Mouse (Mus musculus) ZHBTc4 (cell line): ENCODE data around the gene Clec5a.

Experiments
- DNase-seq: peaks from one replicate; pipeline ENCODE4 v3.0.0-alpha.2; 2011; ENCODE audit warnings: low read depth, low spot score

The Clec5a gene

DNA sequence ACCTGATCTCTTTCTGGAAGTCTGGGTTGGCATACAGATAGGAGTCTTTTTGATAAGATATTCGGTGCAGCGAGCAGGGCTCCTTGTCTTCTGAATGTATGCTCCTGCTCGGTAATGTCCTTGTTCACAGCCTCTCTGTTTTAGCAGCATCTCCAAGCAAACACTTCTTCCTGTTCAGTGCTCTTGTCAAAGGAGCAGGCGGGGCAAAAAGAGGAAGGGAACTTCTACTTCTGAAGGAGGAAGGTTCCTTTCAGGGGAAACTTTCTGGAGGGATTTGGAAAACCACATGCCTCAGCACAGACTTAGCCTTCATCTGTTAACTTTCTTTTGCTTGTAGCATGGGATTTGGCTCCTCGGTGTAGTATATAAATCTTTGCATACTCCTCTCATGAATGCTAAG, at the start of gene Clec5a:
Clec5a (minus strand) TSS at position 177 of the 400 bp plus-strand sequence.
- DNase-seq: no peak

DNA sequence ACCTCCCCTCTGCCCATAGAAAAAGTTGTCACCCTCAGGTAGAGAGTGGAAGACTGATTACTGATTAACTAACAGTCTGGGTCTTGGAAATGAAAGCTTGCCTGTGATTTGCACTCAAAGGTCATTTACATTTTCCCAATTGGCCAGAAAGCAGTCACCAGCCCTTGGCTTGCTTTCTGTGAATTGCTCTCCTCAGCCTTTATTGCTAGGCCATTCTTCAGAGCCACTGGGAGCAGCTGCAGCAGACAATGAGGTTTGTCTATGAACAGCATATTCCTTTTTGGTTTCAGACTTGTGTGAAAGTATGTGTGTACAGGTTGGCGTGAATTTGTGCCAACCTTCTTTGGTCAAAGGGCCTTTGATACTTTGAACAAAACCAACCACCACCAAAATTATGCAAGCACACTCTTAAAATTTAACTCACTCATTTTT, 49.0 kb upstream of the Clec5a start:
- DNase-seq: no peak

DNA sequence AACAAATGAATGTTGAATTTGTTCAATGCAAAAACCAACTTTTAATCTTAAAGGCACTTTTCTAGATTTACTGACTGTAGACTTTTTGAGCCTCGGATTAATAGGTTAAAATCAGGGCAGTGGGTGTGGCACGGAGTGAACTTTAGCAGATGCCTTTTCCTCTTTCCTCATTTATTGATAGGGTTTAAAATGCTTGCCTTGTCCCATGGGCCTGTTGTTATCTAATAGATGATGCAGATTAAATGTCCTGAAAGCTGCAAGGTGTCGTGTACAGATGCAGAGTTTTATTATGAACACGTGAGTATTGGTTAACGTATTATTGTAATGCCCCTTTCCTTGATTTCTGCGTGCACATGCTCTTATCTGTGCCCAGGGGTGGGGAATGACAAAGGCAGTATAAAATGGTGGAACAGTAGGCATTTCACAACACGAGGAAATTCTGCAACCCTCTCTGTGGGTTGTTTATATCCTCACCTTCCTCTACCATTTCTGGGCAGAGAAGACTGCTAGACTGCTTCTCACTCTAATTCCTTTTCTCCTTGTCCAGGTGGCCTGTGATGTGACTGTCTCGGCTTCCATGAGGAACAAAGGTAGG, 42.9 kb upstream of the Clec5a start, which contains the start of gene Mgam:
Mgam (plus strand) TSS at position 426 of the 595 bp plus-strand sequence.
- no peak for DNase-seq

DNA sequence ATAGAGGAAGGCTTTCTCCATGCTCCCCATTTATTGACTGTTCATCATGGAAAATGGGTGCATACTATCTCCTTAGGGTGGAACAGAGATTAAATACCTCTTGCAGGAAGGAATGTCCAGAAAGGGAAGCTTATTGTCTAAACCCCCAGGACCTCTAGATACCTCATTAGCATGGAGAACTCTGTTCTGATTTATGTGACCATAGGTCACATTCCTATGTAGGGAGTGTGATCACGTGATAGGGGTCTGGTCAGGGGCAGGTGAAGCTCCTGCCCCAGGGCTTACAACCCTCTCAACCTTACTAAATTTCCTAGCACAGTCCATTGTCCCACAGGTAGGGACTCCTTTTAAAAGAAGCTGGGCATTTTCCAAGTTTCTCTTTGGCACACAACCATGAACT, 40.5 kb upstream of the Clec5a start:
- peak; percentile 43 for DNase-seq

DNA sequence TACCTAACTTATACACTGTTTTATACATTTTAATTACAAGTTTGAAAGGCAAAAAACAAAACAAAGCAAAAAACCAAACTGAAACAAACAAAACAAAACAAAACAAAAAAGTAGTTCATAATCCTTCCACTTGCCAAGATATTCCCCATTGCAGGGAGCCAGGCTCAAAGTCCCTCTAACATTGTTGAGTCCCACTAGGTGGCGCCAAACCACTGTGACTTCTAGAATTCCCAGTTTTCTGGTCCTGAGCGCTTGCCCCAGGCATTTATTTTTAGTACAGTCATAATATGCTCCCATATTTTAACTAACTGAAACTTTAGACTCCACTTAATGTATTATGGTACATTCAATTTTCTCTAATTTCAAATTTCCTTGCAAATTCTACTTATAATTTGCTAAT, 32.3 kb upstream of the Clec5a start:
- DNase-seq: peak; percentile 68

DNA sequence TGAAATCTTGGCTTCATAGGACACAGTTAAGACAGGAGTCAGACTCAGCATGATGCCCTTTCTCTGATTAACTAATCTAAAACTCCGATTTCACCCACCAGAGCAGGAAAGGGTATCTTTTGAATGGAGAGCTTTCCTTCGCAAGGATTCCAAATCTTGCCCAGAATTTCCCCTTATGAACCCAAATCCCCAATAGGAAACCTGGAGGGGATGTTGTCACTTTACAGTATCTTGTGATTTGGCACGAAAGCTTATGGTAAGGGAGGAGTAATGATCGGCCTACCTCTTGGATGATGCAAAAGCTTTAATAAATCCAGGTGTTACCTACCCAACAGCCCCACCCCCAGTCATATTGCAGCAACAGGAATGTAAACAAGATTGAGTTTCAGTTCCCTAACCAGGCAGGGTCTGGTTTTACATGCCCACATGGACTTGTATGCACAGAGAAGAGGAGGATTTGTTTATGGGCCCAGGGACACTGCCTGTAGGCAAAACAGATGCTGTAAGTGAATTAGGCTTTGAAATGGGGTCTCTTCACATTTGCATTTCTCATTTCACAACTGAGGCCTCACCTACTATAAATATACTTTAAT, 27.7 kb upstream of the Clec5a start, which contains the start of gene Tas2r138:
Tas2r138 (minus strand) TSS at position 51 of the 593 bp plus-strand sequence.
- DNase-seq: no peak

DNA sequence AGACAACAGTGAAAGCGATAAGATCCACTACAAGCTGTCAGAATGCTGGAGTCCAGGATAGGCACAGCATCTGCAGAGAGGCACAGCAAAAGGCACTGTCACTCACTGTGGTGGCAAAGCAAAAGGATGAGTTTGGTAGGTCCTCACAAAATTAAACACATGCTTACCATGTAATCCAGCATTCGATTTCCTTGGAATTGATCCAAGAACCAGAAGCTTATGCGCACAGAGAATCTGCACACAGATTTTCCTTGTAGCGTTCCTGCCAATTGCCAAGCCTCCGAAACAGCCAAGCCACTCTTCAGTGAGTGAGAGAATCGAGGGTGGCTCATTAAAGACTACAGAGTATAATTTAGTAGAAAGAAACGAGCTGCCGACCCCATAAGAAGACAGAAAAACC, 24.6 kb upstream of the Clec5a start:
- DNase-seq: no peak

DNA sequence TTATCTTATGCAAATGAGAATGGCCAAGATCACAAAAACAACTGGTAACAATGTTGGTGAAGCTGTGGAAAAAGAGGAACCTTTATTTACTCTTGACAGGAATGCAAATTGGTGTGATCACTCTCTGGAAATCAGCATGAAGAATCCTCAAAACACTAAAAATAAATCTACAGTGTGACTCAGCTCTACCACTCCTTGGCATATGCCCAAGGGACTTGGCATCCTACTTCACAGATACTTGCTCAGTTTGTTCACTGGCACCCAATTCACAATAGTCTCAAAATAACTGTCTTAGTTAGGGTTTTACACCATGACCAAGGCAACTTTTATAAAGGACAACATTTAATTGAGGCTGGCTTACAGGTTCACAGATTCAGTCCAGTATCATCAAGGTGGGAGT, 21.8 kb upstream of the Clec5a start:
- no peak for DNase-seq

DNA sequence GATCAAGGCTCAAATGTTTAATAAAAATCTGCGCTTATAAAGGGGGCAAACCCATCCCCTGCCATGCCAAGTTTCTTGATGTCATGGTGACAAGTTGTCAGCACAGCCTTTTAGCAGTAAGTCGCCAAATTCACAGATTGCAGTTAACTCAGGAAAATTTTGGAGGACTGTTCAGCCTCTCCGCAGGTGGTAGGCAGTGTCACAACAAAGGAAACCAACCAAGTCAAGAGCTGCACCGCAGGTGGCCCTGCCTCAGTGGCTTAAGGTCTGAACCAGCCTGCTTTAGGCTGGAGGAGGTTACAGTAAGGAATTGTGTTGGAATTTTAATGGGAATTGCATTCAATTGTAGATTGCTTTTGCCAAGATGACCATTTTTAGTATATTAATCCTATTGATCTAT, 12.9 kb upstream of the Clec5a start:
- DNase-seq: peak; percentile 69

DNA sequence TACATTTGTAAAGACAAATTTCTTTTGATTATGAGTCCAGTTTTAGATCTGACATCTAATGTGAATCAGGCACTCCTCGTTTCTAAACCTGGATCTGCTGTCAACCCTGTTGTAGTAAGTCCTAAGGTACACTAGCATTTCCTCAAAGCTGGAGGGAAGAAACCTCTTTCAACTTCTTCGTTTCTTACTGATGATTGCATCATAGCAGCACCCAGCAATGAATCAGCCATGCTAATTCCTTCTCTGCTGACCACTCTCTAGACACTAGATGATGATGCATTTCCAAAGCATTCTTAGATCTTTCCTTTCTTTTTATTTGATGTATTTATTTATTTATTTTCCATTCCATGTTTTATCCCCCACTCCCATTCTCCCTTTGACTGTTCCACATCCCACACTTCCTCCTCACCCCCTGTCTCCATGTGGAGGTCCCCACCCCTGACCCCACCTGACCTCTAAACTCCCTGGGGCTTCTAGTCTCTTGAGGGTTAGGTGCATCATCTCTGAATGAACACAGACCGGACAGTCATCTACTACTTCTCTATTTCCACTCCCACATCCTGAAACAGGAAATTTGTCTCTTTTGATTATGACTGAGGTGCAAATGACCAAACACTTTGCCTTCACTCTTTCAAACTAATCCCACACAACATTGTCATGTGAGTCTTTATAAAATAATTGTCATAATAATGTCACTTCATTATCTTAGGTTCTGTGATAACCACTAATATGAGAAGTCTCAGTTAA, 9.4 kb upstream of the Clec5a start:
- no peak for DNase-seq

DNA sequence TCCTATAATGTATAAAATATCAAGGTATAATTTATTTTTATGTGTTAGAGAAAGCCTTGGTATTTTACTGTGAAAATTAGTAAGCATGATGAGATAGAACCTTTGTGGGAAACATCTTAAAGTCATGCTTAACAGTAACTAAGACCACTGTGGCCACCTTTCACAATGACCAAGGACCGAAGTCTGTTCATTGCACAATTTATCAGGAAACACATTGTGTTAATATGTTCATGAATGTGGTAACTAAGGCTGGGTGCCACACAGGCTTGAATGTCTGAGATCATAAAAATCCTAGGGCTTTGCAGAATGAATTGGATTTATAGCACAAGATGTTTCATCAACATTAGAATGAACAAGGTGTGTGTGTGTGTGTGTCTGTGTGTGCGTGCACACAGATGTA, 2.7 kb upstream of the Clec5a start:
- no peak for DNase-seq

DNA sequence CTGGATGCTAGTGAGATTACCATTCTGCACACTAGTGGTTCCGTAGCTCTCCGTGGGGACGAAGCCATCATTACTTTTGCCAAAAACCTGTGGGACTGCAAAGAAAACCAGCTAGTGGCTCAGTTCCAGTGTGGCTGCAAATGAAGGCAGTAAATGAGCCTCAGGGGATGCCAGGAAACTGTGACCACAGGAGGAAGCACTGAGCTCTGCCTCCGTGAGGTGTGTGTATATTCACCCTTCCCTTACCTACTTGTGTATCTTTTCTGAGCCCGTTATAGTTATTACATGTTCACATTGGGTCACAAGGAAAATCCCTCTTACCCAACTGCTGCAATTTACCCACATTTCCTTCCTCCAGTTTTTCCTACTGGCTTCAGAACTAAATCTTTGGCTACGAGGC, 1.3 kb downstream of the Clec5a start:
- DNase-seq: no peak

DNA sequence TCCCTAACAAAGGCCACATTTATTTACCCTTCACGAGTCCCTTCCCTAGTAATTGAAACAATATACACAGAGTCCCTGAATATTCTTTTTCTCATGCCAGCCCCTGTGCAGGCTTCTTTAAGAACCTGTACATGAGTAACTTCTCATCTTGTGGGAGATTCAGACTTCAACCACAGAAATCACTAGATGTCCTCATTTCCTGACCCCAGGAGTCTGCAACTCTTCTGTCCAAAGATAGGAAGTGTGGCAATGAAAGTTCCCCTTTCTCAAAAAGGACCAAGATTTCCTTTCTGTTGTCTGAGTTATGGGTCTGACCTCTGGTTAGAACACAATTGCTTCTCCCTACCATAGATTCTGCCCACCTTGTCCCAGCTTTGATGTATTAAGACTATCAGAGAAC, 9.3 kb downstream of the Clec5a start:
- DNase-seq: no peak

DNA sequence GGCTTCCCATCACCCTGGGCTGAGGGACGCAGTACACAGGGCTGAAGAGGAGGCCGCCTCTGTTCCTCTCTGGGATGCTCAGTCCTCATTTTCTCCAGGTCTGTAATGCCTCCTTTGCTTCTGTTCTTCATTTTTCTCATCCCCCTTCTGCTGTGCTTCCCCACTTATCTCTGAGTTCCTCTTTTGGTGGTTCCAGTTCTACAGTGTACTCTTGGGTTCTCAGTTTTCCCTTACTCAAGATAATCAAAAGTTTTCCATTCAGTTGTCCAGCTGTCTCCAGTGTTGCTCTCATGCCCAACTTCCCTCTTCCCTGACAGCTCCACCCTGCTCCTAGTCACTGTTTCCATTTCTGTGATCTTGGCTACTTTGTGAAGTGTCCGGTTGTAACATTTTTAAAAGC, 12.0 kb downstream of the Clec5a start:
- DNase-seq: no peak

DNA sequence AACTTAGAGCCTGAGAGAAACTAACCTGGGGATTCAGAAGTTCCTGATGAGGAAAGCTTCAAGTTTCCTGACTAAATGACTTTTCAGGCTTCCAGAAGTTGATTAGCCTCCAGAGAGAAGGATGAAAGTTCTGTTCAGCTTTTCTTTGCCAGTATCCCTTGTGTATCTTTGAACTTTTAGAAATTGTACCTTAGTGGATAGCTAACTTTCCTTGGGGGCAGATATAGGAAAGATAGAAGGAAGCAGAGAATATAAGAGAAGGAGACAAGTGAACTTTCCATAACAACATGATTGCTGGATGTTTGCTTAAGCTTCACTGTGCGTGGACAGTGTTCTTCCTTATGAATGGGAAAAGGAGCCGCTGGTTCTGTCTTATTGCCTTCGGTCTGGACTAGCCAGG, 16.4 kb downstream of the Clec5a start, which contains the start of gene Olfr460:
Olfr460 (plus strand) TSS at position 301 of the 400 bp plus-strand sequence.
- DNase-seq: no peak

DNA sequence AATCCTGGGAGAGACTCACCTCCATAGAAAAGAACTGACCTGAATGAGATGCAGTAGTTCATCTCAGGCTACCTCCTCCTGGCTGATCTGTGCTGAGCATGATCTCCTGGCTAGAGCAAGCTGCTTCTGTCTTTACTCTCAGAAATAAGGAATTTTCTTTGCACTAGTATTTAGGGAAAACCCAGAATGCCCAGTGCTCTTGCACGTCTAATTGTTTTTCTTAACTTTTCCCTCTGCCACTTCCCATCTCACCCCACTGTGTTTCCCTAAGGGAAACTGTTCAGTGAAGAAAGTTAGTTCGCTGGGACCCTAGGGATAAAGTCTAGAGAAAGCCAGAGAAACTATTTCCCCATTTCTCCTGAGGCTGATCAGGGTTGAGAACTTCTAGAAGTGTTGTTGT, 30.7 kb downstream of the Clec5a start, which contains the start of gene Olfr461:
Olfr461 (minus strand) TSS at position 101 of the 400 bp plus-strand sequence.
- DNase-seq: no peak

DNA sequence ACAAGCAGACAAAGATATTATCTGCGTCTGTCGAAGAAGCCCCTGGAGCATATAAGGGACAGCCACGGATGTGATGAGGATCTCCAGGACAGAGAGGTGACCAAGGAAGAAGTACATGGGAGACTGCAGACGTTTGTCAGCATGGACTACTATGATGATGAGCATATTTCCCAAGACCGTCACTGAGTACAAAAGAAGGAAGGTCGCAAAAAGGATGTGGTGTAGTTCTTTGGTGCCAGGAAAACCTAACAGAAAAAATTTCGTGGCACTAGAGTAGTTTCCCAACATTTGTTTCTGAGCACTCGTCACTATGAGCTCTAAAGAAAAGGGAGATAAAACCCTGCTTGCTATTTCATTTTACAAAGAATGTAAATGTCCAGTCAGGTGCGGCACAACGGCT, 40.9 kb downstream of the Clec5a start:
- DNase-seq: no peak
